Mouse (Mus musculus): Measurements from ENCODE around the gene Enho.

GRCm38 (mm10) chr4:41602818-41603217 is 37.3 kb downstream of the Enho start:
- TF ChIP-seq CTCF (IDR thresholded peaks at IDR 0.05; ENCODE audit: extremely low read depth, insufficient read depth, low read length) = no peak
- TF ChIP-seq POLR2A (IDR thresholded peaks at IDR 0.05; ENCODE audit: extremely low read depth, insufficient read depth, low read length) = no peak

Data from cortical plate, adult 2 months (tissue).